ENCODE assay signal across 8 mouse cellular contexts in genomic region chr6:124463881-124464291, GRCm38 (mm10). TPM values are rescaled to one million over a fixed set of nuclear protein-coding genes. Genes with fewer than 3 reads are reported as not detected.
DNase-seq lines count a peak whose midpoint lies in the region; ATAC-seq and TF ChIP-seq lines count a peak whose summit lies in the region.

No protein-coding gene starts in this region.

- peak overlapping the region; percentile 65 for H3K4me3 ChIP-seq in heart, embryonic 10.5 days
- H3K4me3 ChIP-seq in heart, adult 2 months, result no peak overlapping the region
- peak overlapping the region; percentile 55 for H3K4me3 ChIP-seq in forebrain, embryonic 13.5 days
- peak overlapping the region; percentile 49 for H3K4me3 ChIP-seq in liver, embryonic 15.5 days (replicated peaks)
- peak overlapping the region; percentile 51 for H3K4me3 ChIP-seq in stomach, embryonic 16.5 days (replicated peaks; ENCODE audit: low read length)

- H3K9ac ChIP-seq in heart, adult 2 months (ENCODE audit: low read depth, low read length), result no peak overlapping the region
- peak overlapping the region; percentile 74 for H3K9ac ChIP-seq in forebrain, embryonic 13.5 days
- H3K9ac ChIP-seq in liver, embryonic 15.5 days, result no peak overlapping the region
- H3K9ac ChIP-seq in stomach, embryonic 16.5 days (ENCODE audit: low read length), result no peak overlapping the region

- H3K9me3 ChIP-seq in heart, embryonic 10.5 days, result no peaks in the 10 kb centered on the region
- H3K9me3 ChIP-seq in forebrain, embryonic 13.5 days (replicated peaks), result no peaks in the 10 kb centered on the region
- H3K9me3 ChIP-seq in liver, embryonic 15.5 days (replicated peaks), result no peaks in the 10 kb centered on the region
- no peaks in the 10 kb centered on the region for H3K9me3 ChIP-seq in stomach, embryonic 16.5 days (replicated peaks; ENCODE audit: control insufficient read depth, low read length)

- TF ChIP-seq EP300 in heart, adult 2 months (IDR thresholded peaks at IDR 0.05; ENCODE audit: insufficient read depth, low read depth, low read length), result no peak

- peak; percentile 25; the same call in 1 of the 2 replicates for ATAC-seq in forebrain, embryonic 13.5 days
- no peak; the same call in 1 of the 2 replicates for ATAC-seq in liver, embryonic 15.5 days (ENCODE audit: insufficient read depth)
- peak; percentile 19; the same call in 1 of the 2 replicates for ATAC-seq in stomach, embryonic 16.5 days (ENCODE audit: insufficient read depth, low FRiP score)

- WGBS in heart, embryonic 10.5 days, result 26% methylated on average over 8 of the region's 8 CpGs
- 32% methylated on average over 8 of the region's 8 CpGs for WGBS in heart, adult 2 months
- WGBS in forebrain, embryonic 13.5 days, result 25% methylated on average over 8 of the region's 8 CpGs
- WGBS in liver, embryonic 15.5 days (ENCODE audit: insufficient replicate concordance), result 7% methylated on average over 8 of the region's 8 CpGs
- 29% methylated on average over 8 of the region's 8 CpGs for WGBS in stomach, embryonic 16.5 days

- H3K27ac ChIP-seq in heart, embryonic 10.5 days, result no peak overlapping the region
- no peak overlapping the region for H3K27ac ChIP-seq in heart, adult 2 months
- peak overlapping the region; percentile 69 for H3K27ac ChIP-seq in forebrain, embryonic 13.5 days
- H3K27ac ChIP-seq in liver, embryonic 15.5 days (replicated peaks), result no peak overlapping the region
- H3K27ac ChIP-seq in stomach, embryonic 16.5 days (ENCODE audit: low read length), result no peak overlapping the region

- H3K4me2 ChIP-seq in forebrain, embryonic 13.5 days, result peak overlapping the region; percentile 82
- H3K4me2 ChIP-seq in liver, embryonic 15.5 days, result peak overlapping the region; percentile 79
- H3K4me2 ChIP-seq in stomach, embryonic 16.5 days (ENCODE audit: low read depth, low read length), result peak overlapping the region; percentile 84

- no peaks in the 10 kb centered on the region for H3K36me3 ChIP-seq in heart, embryonic 10.5 days
- no peaks in the 10 kb centered on the region for H3K36me3 ChIP-seq in heart, adult 2 months (ENCODE audit: control insufficient read depth, insufficient read depth, low read length)
- peaks cover 14% of the 10 kb centered on the region for H3K36me3 ChIP-seq in forebrain, embryonic 13.5 days (ENCODE audit: poor library complexity, severe bottlenecking)
- no peaks in the 10 kb centered on the region for H3K36me3 ChIP-seq in liver, embryonic 15.5 days (replicated peaks)
- H3K36me3 ChIP-seq in stomach, embryonic 16.5 days (ENCODE audit: control insufficient read depth, insufficient read depth, low read length), result no peaks in the 10 kb centered on the region

- intact Hi-C loops in heart, adult 2 months (cut with DNase I), result no loop called here

- no peak for TF ChIP-seq POLR2A in heart, adult 2 months (IDR thresholded peaks at IDR 0.05; ENCODE audit: insufficient read depth, low read depth, low read length)

- peaks cover 18% of the 10 kb centered on the region for H3K4me1 ChIP-seq in heart, embryonic 10.5 days
- H3K4me1 ChIP-seq in heart, adult 2 months (ENCODE audit: control insufficient read depth, insufficient read depth, low read length), result no peaks in the 10 kb centered on the region; the same call in 1 of the 2 replicates
- peaks cover 17% of the 10 kb centered on the region for H3K4me1 ChIP-seq in forebrain, embryonic 13.5 days
- H3K4me1 ChIP-seq in liver, embryonic 15.5 days (replicated peaks), result peaks cover 26% of the 10 kb centered on the region
- H3K4me1 ChIP-seq in stomach, embryonic 16.5 days (ENCODE audit: control insufficient read depth, insufficient read depth, low read length), result peaks cover 6% of the 10 kb centered on the region; the same call in 1 of the 2 replicates

- DNase-seq in heart, embryonic 10.5 days (ENCODE audit: low spot score), result no peak
- no peak for DNase-seq in heart, adult 2 months
- peak; percentile 41 for DNase-seq in MEL-GATA-1-ER (ENCODE audit: extremely low read depth, low read depth)
- DNase-seq in gastrocnemius, adult 8-10 months (ENCODE audit: low spot score in 2 of 2), result no peak
- no peak for DNase-seq in kidney, adult 8-10 months

- TF ChIP-seq CTCF in heart, adult 2 months (IDR thresholded peaks at IDR 0.05), result no peak

- peaks cover 40% of the 10 kb centered on the region for H3K27me3 ChIP-seq in heart, embryonic 10.5 days (ENCODE audit: insufficient read depth, poor library complexity, severe bottlenecking)
- no peaks in the 10 kb centered on the region; the same call in 1 of the 2 replicates for H3K27me3 ChIP-seq in heart, adult 2 months (ENCODE audit: control insufficient read depth, insufficient read depth, low read length)
- H3K27me3 ChIP-seq in forebrain, embryonic 13.5 days, result no peaks in the 10 kb centered on the region
- H3K27me3 ChIP-seq in liver, embryonic 15.5 days, result peaks cover 14% of the 10 kb centered on the region
- no peaks in the 10 kb centered on the region for H3K27me3 ChIP-seq in stomach, embryonic 16.5 days (ENCODE audit: control insufficient read depth, insufficient read depth, low read length)

- no peaks in the 10 kb centered on the region for H3K79me2 ChIP-seq in heart, adult 2 months (replicated peaks; ENCODE audit: control insufficient read depth, insufficient read depth, low read length)

RNA-seq across cellular contexts. Expression of gene Clstn3, which starts 0.7 kb away (rescaled TPM):
- polyA plus RNA-seq in heart, embryonic 10.5 days (2016; fragmentation: Nextera tagmentation; extraction: Ambion mirVana), result 1.3 and 3.3 TPM in 2 replicates
- total RNA-seq in heart, adult 2 months (2021), result 1 to 10 TPM; 1.4 to 1.9 TPM
- 5.1 and 11.8 TPM in 2 replicates for polyA plus RNA-seq in heart, adult 2 months (2012; rRNA removed)
- 29.2 and 38.0 TPM in 2 replicates for polyA plus RNA-seq in forebrain, embryonic 13.5 days (2015; fragmentation: Nextera tagmentation; extraction: Ambion mirVana)
- polyA plus RNA-seq in liver, embryonic 15.5 days (2015; fragmentation: Nextera tagmentation; extraction: Ambion mirVana), result 4.2 and 5.0 TPM in 2 replicates
- 5.9 and 7.3 TPM in 2 replicates for polyA plus RNA-seq in stomach, embryonic 16.5 days (2015; fragmentation: Nextera tagmentation; extraction: Ambion mirVana)
- total RNA-seq in gastrocnemius, adult 8-10 months (2022), result 1 to 10 TPM in 1 of 4 experiments, under 1 TPM in 3; 0.27 to 1.2 (median 0.48) TPM

RNA-seq across cellular contexts. Expression of gene C1rl, which starts 29.0 kb away (rescaled TPM):
- 0.39 and 0.83 TPM in 2 replicates for polyA plus RNA-seq in heart, embryonic 10.5 days (2016; fragmentation: Nextera tagmentation; extraction: Ambion mirVana)
- total RNA-seq in heart, adult 2 months (2021), result 1 to 10 TPM; 1.1 to 1.2 TPM
- polyA plus RNA-seq in heart, adult 2 months (2012; rRNA removed), result 1.3 and 1.5 TPM in 2 replicates
- 0.08 and 0.09 TPM in 2 replicates for polyA plus RNA-seq in forebrain, embryonic 13.5 days (2015; fragmentation: Nextera tagmentation; extraction: Ambion mirVana)
- 11.2 and 12.5 TPM in 2 replicates for polyA plus RNA-seq in liver, embryonic 15.5 days (2015; fragmentation: Nextera tagmentation; extraction: Ambion mirVana)
- polyA plus RNA-seq in stomach, embryonic 16.5 days (2015; fragmentation: Nextera tagmentation; extraction: Ambion mirVana), result 1.6 and 1.7 TPM in 2 replicates
- total RNA-seq in gastrocnemius, adult 8-10 months (2022), result under 1 TPM in 3 of 4 experiments, not detected in 1; 0.34 to 0.51 (median 0.45) TPM

RNA-seq across cellular contexts. Expression of gene C1ra, which starts 48.3 kb away (rescaled TPM):
- 0.05 and 0.31 TPM in 2 replicates for polyA plus RNA-seq in heart, embryonic 10.5 days (2016; fragmentation: Nextera tagmentation; extraction: Ambion mirVana)
- 10 to 100 TPM; 10.4 to 12.2 TPM for total RNA-seq in heart, adult 2 months (2021)
- polyA plus RNA-seq in heart, adult 2 months (2012; rRNA removed), result 17.3 and 19.5 TPM in 2 replicates
- 0.09 and 0.12 TPM in 2 replicates for polyA plus RNA-seq in forebrain, embryonic 13.5 days (2015; fragmentation: Nextera tagmentation; extraction: Ambion mirVana)
- 18.8 and 22.5 TPM in 2 replicates for polyA plus RNA-seq in liver, embryonic 15.5 days (2015; fragmentation: Nextera tagmentation; extraction: Ambion mirVana)
- polyA plus RNA-seq in stomach, embryonic 16.5 days (2015; fragmentation: Nextera tagmentation; extraction: Ambion mirVana), result 9.4 TPM in 2 replicates
- total RNA-seq in gastrocnemius, adult 8-10 months (2022), result 1 to 10 TPM; 3.6 to 7.5 (median 5.5) TPM

RNA-seq across cellular contexts. Expression of gene Pex5, which starts 49.0 kb away (rescaled TPM):
- 25.5 and 31.9 TPM in 2 replicates for polyA plus RNA-seq in heart, embryonic 10.5 days (2016; fragmentation: Nextera tagmentation; extraction: Ambion mirVana)
- 10 to 100 TPM; 21.9 to 25.7 TPM for total RNA-seq in heart, adult 2 months (2021)
- polyA plus RNA-seq in heart, adult 2 months (2012; rRNA removed), result 20.8 and 30.1 TPM in 2 replicates
- polyA plus RNA-seq in forebrain, embryonic 13.5 days (2015; fragmentation: Nextera tagmentation; extraction: Ambion mirVana), result 67.2 and 69.6 TPM in 2 replicates
- 21.7 and 26.8 TPM in 2 replicates for polyA plus RNA-seq in liver, embryonic 15.5 days (2015; fragmentation: Nextera tagmentation; extraction: Ambion mirVana)
- polyA plus RNA-seq in stomach, embryonic 16.5 days (2015; fragmentation: Nextera tagmentation; extraction: Ambion mirVana), result 43.1 and 45.6 TPM in 2 replicates
- total RNA-seq in gastrocnemius, adult 8-10 months (2022), result 10 to 100 TPM; 21.4 to 24.9 (median 22.9) TPM
